In the genomic region with DNA sequence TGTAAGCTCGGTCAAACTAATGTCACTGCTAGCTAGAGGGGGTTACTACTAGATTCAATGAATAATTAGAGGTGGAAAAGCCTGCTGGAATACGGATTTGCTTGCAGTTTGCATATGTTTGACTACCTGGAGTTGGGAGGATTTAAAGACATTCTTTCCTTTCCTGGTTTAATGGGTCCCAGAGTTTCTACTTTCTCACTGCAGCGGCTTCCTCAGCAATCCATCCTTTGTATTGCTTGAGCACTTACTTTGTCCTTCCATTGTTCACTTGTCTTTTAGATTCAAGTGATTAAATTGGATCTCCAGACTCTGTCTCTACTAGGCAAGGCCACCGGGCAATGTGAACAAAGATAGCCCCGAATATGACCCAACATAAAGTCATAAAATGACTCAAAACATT, we compare ENCODE assay signal across 18 mouse cellular contexts.
"Had no signal": no experiment of that assay in that cellular context is flagged by ENCODE, and none has a peak within 500 bp of the region (broad histone marks: within the 10 kb centered on the region; RNA-seq: fewer than 3 reads in every experiment).

No protein-coding gene starts in this region.

- H3K9ac ChIP-seq: lung, embryonic 15.5 days; neural tube, embryonic 13.5 days; neural tube, embryonic 15.5 days had no signal

- DNase-seq: lung, adult 2 months; lung, postnatal 14 days; lung, postnatal 36 days; midbrain, embryonic 14.5 days; retina, postnatal 1 day; right cerebral cortex, adult 18-20 months; right cerebral cortex, postnatal 25 days; right cerebral cortex, postnatal 4 days; spleen, adult 18-20 months; thymus, adult 18-20 months; thymus, postnatal 25 days; thymus, postnatal 4 days had no signal

- H3K9me3 ChIP-seq: lung, embryonic 15.5 days; megakaryocyte, embryonic 14.5 days; neural tube, embryonic 13.5 days; neural tube, embryonic 15.5 days had no signal

- H3K4me3 ChIP-seq: lung, embryonic 15.5 days; megakaryocyte, embryonic 14.5 days; myocyte; neural tube, embryonic 13.5 days; neural tube, embryonic 15.5 days had no signal

- H3K27me3 ChIP-seq: lung, embryonic 15.5 days; megakaryocyte, embryonic 14.5 days; neural tube, embryonic 13.5 days; neural tube, embryonic 15.5 days had no signal

- H3K27ac ChIP-seq: lung, embryonic 15.5 days; macrophage; neural tube, embryonic 13.5 days; neural tube, embryonic 15.5 days had no signal

- H3K4me1 ChIP-seq: lung, embryonic 15.5 days had no signal

- H3K36me3 ChIP-seq: lung, embryonic 15.5 days; neural tube, embryonic 13.5 days; neural tube, embryonic 15.5 days had no signal
